Mouse (Mus musculus) layer of hippocampus, postnatal 36 days (tissue): ENCODE data around the gene Arhgef6. TPM values are rescaled to one million over a fixed set of nuclear protein-coding genes. Genes with fewer than 3 reads are reported as not detected.

Experiments used
- DNase-seq, 2 experiments: peaks; one replicate each; pipeline ENCODE4 v3.0.0; 2022
- total RNA-seq, 2 experiments: library from RNA; stranded (reverse); gene quantifications; 2 replicates each; pipeline ENCODE4 v1.2.3; 2021

Gene Arhgef6
- total RNA-seq, 2 experiments from 2014 or later: 37.4 to 40.6 TPM

DNA sequence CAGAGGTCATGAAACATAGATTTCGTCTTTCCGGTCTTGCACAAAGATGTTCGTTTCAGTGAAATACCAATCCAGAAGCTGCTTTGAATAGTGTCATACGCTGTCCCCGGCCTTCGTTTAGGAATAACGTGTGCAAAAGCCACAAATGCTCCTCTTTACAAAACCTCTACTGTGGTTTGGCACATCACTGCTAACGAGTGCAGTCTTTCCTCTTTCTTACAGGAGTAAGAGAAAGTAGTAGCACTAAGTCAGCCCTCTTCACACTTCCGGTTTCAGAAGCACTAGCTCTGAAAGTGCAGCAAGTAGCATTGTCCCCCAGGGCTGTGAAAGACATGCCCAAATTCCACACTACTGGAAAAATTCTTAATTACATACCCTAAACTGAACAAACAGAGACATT, 142.2 kb downstream of the Arhgef6 start:
- DNase-seq: no peak

DNA sequence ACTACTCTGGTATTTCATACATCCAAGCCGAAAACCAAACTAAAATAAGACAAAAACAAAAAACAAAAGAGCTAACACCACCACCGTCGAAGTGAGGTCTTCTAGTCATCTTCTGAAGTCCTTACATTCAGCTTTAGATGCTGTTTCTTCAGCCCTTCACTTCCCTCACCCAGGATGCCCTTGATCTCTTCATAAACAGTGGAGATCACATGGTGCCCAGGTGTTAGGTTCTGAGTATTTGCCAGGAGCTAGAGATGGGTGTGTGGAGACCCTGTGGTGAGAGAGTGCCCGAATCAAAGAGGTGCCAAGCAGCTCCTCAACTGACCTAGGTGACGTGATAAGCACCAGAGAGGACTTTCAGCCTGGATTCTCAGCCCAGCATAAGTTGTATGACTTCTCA, 149.2 kb downstream of the Arhgef6 start:
- DNase-seq: no peak

DNA sequence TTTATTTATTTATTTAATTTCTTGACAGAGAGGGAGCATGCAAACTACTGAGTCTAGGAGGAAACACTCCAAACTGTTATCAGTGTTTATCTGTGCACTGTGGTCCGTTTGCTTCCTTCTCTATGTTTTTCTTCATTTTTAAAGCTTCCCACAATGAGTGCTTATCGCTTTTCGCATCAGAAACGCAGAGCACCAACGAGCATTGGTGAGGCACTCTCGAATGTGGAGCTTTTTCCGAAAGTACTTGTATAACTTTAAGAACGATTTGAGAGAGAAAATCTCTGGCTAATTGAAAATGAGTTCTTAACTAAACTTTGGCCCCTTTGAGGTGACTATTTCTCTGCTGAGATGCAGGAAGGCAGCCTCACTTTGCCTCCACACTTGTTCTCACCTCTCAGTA, 151.2 kb downstream of the Arhgef6 start:
- no peak for DNase-seq

DNA sequence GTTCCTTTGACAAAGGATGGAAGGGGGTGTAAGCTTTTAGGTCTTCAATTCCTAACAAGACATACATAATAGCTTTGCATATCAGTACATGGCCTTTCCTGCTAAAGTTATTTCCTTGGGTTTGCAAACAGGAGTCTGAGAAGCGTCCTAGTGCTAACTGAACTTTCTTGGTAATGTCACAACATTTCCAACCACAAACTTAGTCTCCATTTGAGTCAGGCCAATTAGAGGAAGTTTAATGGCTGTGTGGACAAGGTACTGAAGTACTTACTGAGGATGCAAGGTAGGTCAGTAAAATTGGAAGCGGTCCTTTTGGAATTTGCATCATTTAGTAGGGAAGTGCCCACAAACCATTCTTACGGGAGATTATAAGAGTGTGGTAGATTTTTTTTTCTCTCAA, 155.2 kb downstream of the Arhgef6 start:
- DNase-seq: no peak

DNA sequence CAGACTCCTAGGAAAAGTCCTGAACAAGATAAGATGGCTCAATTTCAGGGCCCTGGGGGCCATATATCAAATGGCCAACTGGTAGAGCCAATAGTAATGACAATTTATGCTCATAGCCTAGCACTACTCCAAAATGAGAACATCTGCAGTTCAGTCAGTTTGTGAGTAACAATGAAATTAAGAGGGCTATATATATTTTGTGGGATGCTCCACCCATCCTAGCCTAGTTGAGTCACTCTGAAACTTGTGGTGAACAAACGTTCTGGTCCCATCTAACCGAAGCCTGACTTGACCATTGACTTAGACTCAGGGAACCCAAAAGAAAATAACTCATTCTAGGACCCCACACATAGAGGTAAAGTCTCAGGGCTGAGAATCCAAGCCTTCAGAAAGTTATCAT, 156.1 kb downstream of the Arhgef6 start:
- no peak for DNase-seq

Other genes starting within 250 kb of the Arhgef6 start
- not detected for gene Cd40lg, start 126.6 kb downstream of the Arhgef6 start, total RNA-seq
- 10 to 100 TPM; 67.4 to 68.4 TPM for gene Rbmx, start 54.3 kb upstream of the Arhgef6 start, total RNA-seq
- gene Gm364, start 70.4 kb upstream of the Arhgef6 start, total RNA-seq: not detected
- gene Gpr101, start 165.0 kb upstream of the Arhgef6 start, total RNA-seq: 1 to 10 TPM; 5.3 to 6.4 TPM